Mouse (Mus musculus) heart, embryonic 11.5 days (tissue): Measurements from ENCODE around the gene Lgals9. TPM values are rescaled to one million over a fixed set of nuclear protein-coding genes. Genes with fewer than 3 reads are reported as not detected.

Source experiments
- ATAC-seq: fragments of 200-750 bp; cut with Nextera tagmentation; replicated peaks from 2 replicates; pipeline ENCODE4 v1.8.0; 2017; ENCODE audit warnings: moderate library complexity; ENCODE audit not compliant: insufficient number of reproducible peaks, low FRiP score, low TSS enrichment
- H3K27ac ChIP-seq: fragments of 300-500 bp; sonication (generic); 2 replicates; pipeline ENCODE4 v1.5.1; 2014; ENCODE audit warnings: mild to moderate bottlenecking, low read depth, low read length
- H3K27me3 ChIP-seq: fragments of 300-500 bp; sonication (generic); 2 replicates; pipeline ENCODE4 v1.6.1; 2014; ENCODE audit warnings: mild to moderate bottlenecking, low read length, mixed read lengths; ENCODE audit not compliant: control insufficient read depth, insufficient read depth
- H3K36me3 ChIP-seq: fragments of 300-500 bp; sonication (generic); 2 replicates; pipeline ENCODE4 v1.6.1; 2014; ENCODE audit warnings: mild to moderate bottlenecking, low read length, moderate library complexity, mixed read lengths; ENCODE audit not compliant: control insufficient read depth, insufficient read depth
- H3K4me1 ChIP-seq: fragments of 300-500 bp; sonication (generic); 2 replicates; pipeline ENCODE4 v1.6.1; 2014; ENCODE audit warnings: low read length; ENCODE audit not compliant: control insufficient read depth, insufficient read depth
- H3K4me2 ChIP-seq: fragments of 300-500 bp; sonication (generic); 2 replicates; pipeline ENCODE4 v1.6.1; 2014; ENCODE audit warnings: mild to moderate bottlenecking, moderate library complexity
- H3K4me3 ChIP-seq: fragments of 300-500 bp; sonication (generic); 2 replicates; pipeline ENCODE4 v1.5.1; 2014; ENCODE audit warnings: low read depth, low read length
- H3K9ac ChIP-seq: fragments of 300-500 bp; sonication (generic); 2 replicates; pipeline ENCODE4 v1.6.1; 2014; ENCODE audit warnings: mild to moderate bottlenecking, low read depth, low read length, moderate library complexity
- H3K9me3 ChIP-seq: fragments of 300-500 bp; sonication (generic); replicated peaks from 2 replicates; pipeline ENCODE4 v1.6.1; 2016; ENCODE audit warnings: low read length; ENCODE audit not compliant: control insufficient read depth
- WGBS: fragments of 180-500 bp; shearing (Covaris S2); extraction: QIAGEN DNeasy Blood & Tissue Kit; methylation state at CpG from one replicate; pipeline ENCODE4 v1.1.7; 2014; ENCODE audit not compliant: insufficient replicate concordance; 5-methylcytosine and 5-hydroxymethylcytosine counted together
- polyA plus RNA-seq: library from polyadenylated mRNA; unstranded; fragments of >200 nt; fragmentation: Nextera tagmentation; extraction: Ambion mirVana; gene quantifications from 2 replicates; pipeline ENCODE4 v1.2.1, GENCODE M21; 2014

The Lgals9 gene
- 41.9 and 44.6 TPM in 2 replicates for polyA plus RNA-seq

DNA sequence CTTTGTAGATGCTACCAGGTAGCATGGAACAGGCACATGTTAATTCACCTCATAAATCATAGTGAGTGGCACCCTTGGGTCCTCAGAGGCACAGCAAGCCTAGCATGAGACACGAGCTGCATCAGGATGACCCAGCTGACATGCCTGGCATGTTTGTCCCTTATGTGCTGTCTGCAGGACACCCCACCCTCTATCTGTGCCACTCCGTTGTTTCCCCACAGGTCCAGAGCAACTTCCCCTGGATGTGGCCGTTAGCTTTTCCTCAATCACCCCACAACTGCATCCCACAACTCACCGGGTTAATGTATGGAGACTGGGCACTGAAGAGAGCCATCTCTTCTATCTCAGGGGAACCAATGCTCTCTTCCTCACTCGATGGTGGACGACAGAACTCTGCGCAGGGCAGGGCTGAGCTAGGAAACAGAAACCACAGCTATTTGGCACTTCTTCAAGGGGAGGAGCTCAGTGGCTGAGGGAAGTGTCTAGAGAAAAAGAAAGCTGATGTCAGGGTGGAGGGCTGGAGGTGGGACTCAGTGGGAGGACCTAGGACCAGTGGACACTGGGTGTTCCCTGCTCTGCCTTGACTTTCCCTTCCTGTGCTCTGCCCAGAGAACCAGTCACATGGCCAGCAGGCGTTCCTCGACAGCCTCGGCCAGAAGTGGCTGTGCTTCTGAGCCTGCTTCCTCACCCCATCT is at the start of gene Lgals9:
Gene Lgals9 (minus strand): TSS at position 464 of the 695 bp plus-strand sequence.
- Histone ChIP-seq H3K27me3 (no peaks in the 10 kb centered on the region), H3K4me2 (peak within 1 kb of the TSS; percentile 34), H3K9ac (no peak within 1 kb of the TSS; the same call in 1 of the 2 replicates), H3K9me3 (peaks cover 3% of the 10 kb centered on the region), H3K4me1 (no peaks in the 10 kb centered on the region; the same call in 1 of the 2 replicates), H3K36me3 (no peaks in the 10 kb centered on the region), H3K27ac (no peak within 1 kb of the TSS), H3K4me3 (peak within 1 kb of the TSS; percentile 18)
- ATAC-seq = peak; percentile 63; the same call in 1 of the 2 replicates
- 53% methylated on average over 10 of the region's 10 CpGs for WGBS

DNA sequence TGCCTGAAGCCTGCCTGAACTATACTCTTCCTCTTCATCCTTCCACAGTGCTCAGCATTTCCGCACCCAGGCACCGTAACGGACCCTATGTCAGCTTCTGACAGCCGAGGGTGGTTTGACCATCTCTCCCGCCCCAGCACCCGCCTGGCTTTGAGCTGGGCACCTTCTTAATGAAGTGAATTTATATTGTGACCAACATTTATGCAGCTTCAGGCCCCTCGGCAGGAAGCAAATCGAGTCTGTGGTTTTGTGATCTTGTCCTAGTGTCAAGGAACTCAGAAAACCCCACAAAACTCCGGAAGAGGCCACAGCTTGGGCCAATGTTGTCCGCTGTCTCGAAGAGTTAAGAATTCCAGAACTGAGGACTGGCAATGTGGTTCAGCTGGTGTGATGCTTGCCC is 48.9 kb upstream of the Lgals9 start:
- Histone ChIP-seq H3K36me3 (0 out of 2 replicates have a peak, but pooled peaks cover 2% of the 10 kb centered on the region), H3K4me3 (no peak overlapping the region), H3K4me2 (no peak overlapping the region), H3K9me3 (no peaks in the 10 kb centered on the region), H3K9ac (no peak overlapping the region), H3K27ac (no peak overlapping the region), H3K4me1 (peaks cover 7% of the 10 kb centered on the region), H3K27me3 (no peaks in the 10 kb centered on the region)
- no peak for ATAC-seq
- 88% methylated on average over 11 of the region's 11 CpGs for WGBS

DNA sequence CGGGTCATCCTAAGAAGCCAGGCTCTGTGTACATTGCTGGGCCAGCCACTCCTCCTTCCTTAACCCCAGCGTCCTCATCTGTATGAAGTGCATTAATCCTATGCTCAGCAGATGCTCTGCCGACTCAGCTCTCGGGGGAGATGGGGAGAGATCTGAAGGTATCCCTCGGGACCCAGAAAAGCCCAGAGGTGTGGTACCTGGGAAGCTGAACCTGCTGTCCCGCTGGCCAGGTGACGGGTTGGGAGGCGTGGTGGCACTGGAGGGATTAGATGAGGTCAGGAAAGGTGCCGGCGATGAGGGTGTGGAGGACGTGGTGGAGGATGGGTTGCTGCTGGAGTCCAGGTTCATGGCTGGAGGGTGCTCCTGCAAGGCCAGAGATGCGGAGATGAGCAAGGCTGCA is 48.3 kb upstream of the Lgals9 start:
- Histone ChIP-seq H3K4me3 (no peak overlapping the region), H3K9ac (no peak overlapping the region), H3K4me2 (no peak overlapping the region), H3K36me3 (0 out of 2 replicates have a peak, but pooled peaks cover 2% of the 10 kb centered on the region), H3K4me1 (peaks cover 7% of the 10 kb centered on the region), H3K27ac (no peak overlapping the region), H3K27me3 (no peaks in the 10 kb centered on the region), H3K9me3 (no peaks in the 10 kb centered on the region)
- ATAC-seq = no peak
- 79% methylated on average over 12 of the region's 12 CpGs for WGBS

DNA sequence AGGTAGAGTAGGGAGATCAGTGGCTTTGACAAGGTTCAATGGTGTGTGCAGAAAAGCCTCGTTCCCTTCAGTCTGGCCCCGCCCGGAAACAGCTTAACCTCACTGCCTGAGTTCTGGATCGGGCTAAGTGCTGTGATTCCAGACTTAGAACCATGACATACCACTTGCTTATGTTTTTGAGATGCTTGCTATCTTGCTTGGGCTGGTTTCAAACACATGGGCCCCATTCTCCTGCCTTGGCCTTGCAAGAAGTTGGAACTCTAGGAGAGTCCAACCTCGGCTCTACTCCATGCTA is 46.7 kb upstream of the Lgals9 start:
- Histone ChIP-seq H3K4me2 (peak overlapping the region; percentile 27; the same call in 1 of the 2 replicates), H3K36me3 (0 out of 2 replicates have a peak, but pooled peaks cover 2% of the 10 kb centered on the region), H3K9me3 (no peaks in the 10 kb centered on the region), H3K9ac (0 out of 2 replicates have a peak overlapping the region, but pooled peaks have one; percentile 22), H3K4me3 (no peak overlapping the region), H3K27me3 (no peaks in the 10 kb centered on the region), H3K27ac (no peak overlapping the region), H3K4me1 (peaks cover 7% of the 10 kb centered on the region)
- WGBS = 63% methylated on average over 5 of the region's 5 CpGs
- no peak for ATAC-seq

DNA sequence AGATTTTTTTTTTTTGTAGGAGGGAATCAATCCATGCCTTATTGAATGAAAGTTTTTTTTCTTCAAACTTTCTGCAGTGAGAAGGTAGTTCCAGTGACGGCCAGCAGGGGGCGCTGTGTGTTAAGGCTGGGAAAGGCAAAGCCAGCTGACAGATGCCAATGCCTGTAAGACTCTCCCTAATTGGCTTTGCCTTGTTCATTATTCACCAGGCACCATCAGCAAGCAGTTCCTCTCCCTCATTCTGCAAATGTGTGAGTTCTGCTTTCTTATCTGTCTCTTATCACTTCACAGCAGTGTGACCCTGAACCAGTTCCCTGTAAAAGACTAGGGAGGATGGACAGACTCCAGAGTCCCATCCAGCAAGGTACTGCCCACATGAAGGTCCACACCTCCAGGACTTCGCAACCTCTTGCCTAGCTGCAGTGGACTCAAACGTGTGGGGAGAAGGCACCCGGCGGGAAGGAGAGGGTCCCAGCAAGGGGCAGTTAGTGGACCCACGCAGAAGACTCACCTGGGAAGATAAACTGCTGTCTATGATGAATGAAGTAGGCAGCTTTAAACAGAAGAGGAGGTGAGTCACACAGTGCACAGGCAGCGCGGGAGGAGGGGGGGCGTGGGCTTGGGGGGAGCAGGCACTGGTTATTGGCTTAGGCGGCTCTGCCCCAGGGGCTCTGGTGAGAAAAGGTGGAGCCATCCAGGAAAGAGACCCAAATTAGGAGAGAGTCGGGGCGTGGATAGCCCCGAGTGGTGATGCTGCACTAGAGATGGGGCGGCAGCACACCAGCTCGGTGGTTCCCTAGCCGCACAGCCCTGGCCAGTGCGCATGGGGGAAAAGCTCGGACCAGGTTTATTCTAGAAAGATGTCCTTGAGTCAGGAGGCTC is 46.1 kb upstream of the Lgals9 start:
- Histone ChIP-seq H3K36me3 (0 out of 2 replicates have a peak, but pooled peaks cover 2% of the 10 kb centered on the region), H3K27me3 (no peaks in the 10 kb centered on the region), H3K4me2 (peak overlapping the region; percentile 27), H3K4me3 (no peak overlapping the region), H3K27ac (0 out of 2 replicates have a peak overlapping the region, but pooled peaks have one; percentile 6), H3K9me3 (no peaks in the 10 kb centered on the region), H3K9ac (0 out of 2 replicates have a peak overlapping the region, but pooled peaks have one; percentile 22), H3K4me1 (peaks cover 7% of the 10 kb centered on the region)
- ATAC-seq = no peak
- 26% methylated on average over 19 of the region's 19 CpGs for WGBS

DNA sequence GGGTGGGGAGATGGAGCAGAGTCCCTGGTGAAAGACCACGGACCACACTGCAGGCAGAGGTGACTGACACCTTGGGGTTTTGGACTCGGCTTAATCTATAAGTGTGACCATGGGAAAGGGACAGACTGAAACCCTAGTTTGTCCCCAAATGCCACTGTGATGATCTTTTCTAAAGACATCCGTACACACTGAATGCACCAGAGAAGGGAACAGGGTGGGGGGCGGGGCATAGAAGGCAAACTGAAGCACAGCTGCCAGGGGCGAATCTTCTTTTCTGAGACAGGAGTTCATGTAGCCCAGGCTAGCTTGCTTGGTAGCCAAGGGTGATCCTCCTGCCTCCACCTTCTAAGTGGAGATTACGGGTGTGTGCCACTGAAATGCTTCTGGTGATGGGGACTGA is 39.0 kb upstream of the Lgals9 start:
- Histone ChIP-seq H3K9ac (no peak overlapping the region), H3K4me3 (no peak overlapping the region), H3K4me1 (peaks cover 23% of the 10 kb centered on the region), H3K4me2 (peak overlapping the region; percentile 27), H3K9me3 (no peaks in the 10 kb centered on the region), H3K27me3 (no peaks in the 10 kb centered on the region), H3K27ac (peak overlapping the region; percentile 46), H3K36me3 (peaks cover 6% of the 10 kb centered on the region)
- ATAC-seq = no peak
- WGBS = 62% methylated on average over 6 of the region's 6 CpGs

DNA sequence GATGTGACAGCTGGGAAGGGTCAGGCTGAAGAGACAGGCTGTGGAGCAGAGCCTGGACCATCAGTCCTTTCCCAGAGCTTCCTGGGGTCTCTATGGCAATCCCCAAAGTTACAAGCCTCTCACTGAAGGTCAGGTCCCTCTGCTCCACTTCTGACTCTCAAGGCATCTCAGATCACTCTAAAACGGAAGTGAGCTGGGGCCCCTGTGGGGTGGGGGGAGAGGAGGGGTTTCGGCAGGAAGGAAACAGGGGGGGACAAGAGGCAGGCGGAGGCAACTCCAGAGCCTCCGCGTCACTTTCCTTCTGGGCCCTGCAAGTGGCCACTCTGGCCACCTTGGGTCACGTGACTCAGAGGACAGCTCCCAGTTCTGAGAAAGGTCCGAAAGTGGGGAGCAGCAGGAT is 38.6 kb upstream of the Lgals9 start:
- Histone ChIP-seq H3K27ac (peak overlapping the region; percentile 46), H3K4me3 (no peak overlapping the region), H3K9ac (0 out of 2 replicates have a peak overlapping the region, but pooled peaks have one; percentile 17), H3K4me1 (peaks cover 23% of the 10 kb centered on the region), H3K9me3 (no peaks in the 10 kb centered on the region), H3K27me3 (no peaks in the 10 kb centered on the region), H3K36me3 (peaks cover 8% of the 10 kb centered on the region), H3K4me2 (peak overlapping the region; percentile 27)
- 21% methylated on average over 7 of the region's 7 CpGs for WGBS
- ATAC-seq = no peak

DNA sequence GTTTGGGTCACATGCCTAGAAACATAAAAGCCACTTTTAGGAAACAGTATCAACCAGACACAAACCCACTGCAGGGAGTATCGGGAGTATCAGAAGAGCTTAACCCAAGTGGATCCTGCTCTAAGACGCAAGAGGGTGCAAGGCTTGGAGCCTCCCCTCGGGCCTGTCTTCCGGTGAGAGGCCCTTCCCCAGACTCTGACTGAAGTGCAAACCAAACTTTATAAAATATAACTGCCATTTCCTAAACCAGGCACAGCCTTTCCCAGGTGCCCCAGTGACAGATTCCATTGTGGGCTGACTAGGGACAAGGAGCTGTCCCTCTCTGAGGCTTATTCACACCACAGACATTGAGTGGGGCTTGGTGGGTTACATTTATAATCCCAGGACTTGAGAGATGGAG is 38.1 kb upstream of the Lgals9 start:
- ATAC-seq = no peak
- H3K9ac ChIP-seq = 0 out of 2 replicates have a peak overlapping the region, but pooled peaks have one; percentile 46
- peak overlapping the region; percentile 46 for H3K27ac ChIP-seq
- H3K27me3 ChIP-seq = no peaks in the 10 kb centered on the region
- WGBS = 74% methylated on average over 4 of the region's 4 CpGs
- no peak overlapping the region for H3K4me3 ChIP-seq
- H3K36me3 ChIP-seq = peaks cover 8% of the 10 kb centered on the region
- H3K4me1 ChIP-seq = peaks cover 23% of the 10 kb centered on the region
- H3K9me3 ChIP-seq = no peaks in the 10 kb centered on the region
- peak overlapping the region; percentile 27; the same call in 1 of the 2 replicates for H3K4me2 ChIP-seq
